Mouse (Mus musculus) erythroblast, embryonic 14.5 days (primary cell): ENCODE results near the gene Wdr82. TPM values are rescaled to one million over a fixed set of nuclear protein-coding genes. Genes with fewer than 3 reads are reported as not detected.

Experiments
- H3K27me3 ChIP-seq: 2 replicates; pipeline ENCODE4 v1.6.1; 2012; ENCODE audit warnings: inconsistent platforms; ENCODE audit not compliant: control insufficient read depth
- H3K36me3 ChIP-seq: 2 replicates; pipeline ENCODE4 v1.6.1; 2012; ENCODE audit warnings: mild to moderate bottlenecking, inconsistent platforms; ENCODE audit not compliant: control insufficient read depth
- H3K4me1 ChIP-seq: 2 replicates; pipeline ENCODE4 v1.6.1; 2012; ENCODE audit warnings: inconsistent platforms; ENCODE audit not compliant: control insufficient read depth
- H3K4me3 ChIP-seq: replicated peaks from 2 replicates; pipeline ENCODE3; 2012; ENCODE audit warnings: moderate library complexity, mild to moderate bottlenecking, inconsistent platforms
- H3K9me3 ChIP-seq: 2 replicates; pipeline ENCODE4 v1.6.1; 2012; ENCODE audit warnings: low read length, inconsistent platforms, mixed read lengths; ENCODE audit not compliant: control insufficient read depth
- GATA1 ChIP-seq: IDR thresholded peaks from 2 replicates; pipeline ENCODE4 v1.6.1; 2012; ENCODE audit warnings: low read length, inconsistent platforms, mixed read lengths
- TAL1 ChIP-seq: IDR thresholded peaks from 3 replicates; pipeline ENCODE4 v1.6.1; 2012; ENCODE audit warnings: low read length, inconsistent platforms, mixed read lengths
- polyA plus RNA-seq: library from polyadenylated mRNA; stranded (reverse); fragments of >175 nt; gene quantifications from 2 replicates; pipeline ENCODE4 v1.2.3, GENCODE M21; 2012

Gene Wdr82
- polyA plus RNA-seq, 1 experiment: 0.51 TPM

- H3K4me1 ChIP-seq: peaks cover 60% of the 10 kb centered on the region
- H3K4me3 ChIP-seq: peak overlapping the region; percentile 86
- no peaks in the 10 kb centered on the region for H3K9me3 ChIP-seq
- peaks cover 9% of the 10 kb centered on the region for H3K27me3 ChIP-seq
- H3K36me3 ChIP-seq: no peaks in the 10 kb centered on the region
- TF ChIP-seq TAL1: no peak
- no peak for TF ChIP-seq GATA1
These were observed 31.2 kb downstream of the Wdr82 start for GRCm38 (mm10) chr9:106201895-106202294.

- H3K9me3 ChIP-seq: no peaks in the 10 kb centered on the region
- peaks cover 4% of the 10 kb centered on the region for H3K27me3 ChIP-seq
- H3K4me1 ChIP-seq: peaks cover 59% of the 10 kb centered on the region
- TF ChIP-seq TAL1 (no peak), GATA1 (no peak)
- H3K36me3 ChIP-seq: no peaks in the 10 kb centered on the region; the same call in 1 of the 2 replicates
- peak within 1 kb of the TSS; percentile 86 for H3K4me3 ChIP-seq
These were observed 32.3 kb downstream of the Wdr82 start, which contains the start of gene Twf2 for GRCm38 (mm10) chr9:106202819-106203636. Gene Twf2, plus strand, starts transcription at chr9:106203108.

GRCm38 (mm10) chr9:106203990-106204851, 33.5 kb downstream of the Wdr82 start:
- TF ChIP-seq GATA1 (no peak), TAL1 (no peak)
- Histone ChIP-seq H3K27me3 (no peaks in the 10 kb centered on the region), H3K36me3 (no peaks in the 10 kb centered on the region; the same call in 1 of the 2 replicates), H3K4me3 (peak overlapping the region; percentile 86), H3K9me3 (no peaks in the 10 kb centered on the region), H3K4me1 (peaks cover 50% of the 10 kb centered on the region)

- no peaks in the 10 kb centered on the region for H3K27me3 ChIP-seq
- H3K4me1 ChIP-seq: peaks cover 38% of the 10 kb centered on the region
- no peak for TF ChIP-seq TAL1
- no peak for TF ChIP-seq GATA1
- H3K9me3 ChIP-seq: no peaks in the 10 kb centered on the region
- no peak overlapping the region for H3K4me3 ChIP-seq
- H3K36me3 ChIP-seq: no peaks in the 10 kb centered on the region; the same call in 1 of the 2 replicates
These were observed 35.1 kb downstream of the Wdr82 start for GRCm38 (mm10) chr9:106205713-106206290.

- Histone ChIP-seq H3K36me3 (no peaks in the 10 kb centered on the region; the same call in 1 of the 2 replicates), H3K9me3 (no peaks in the 10 kb centered on the region), H3K4me3 (no peak overlapping the region), H3K27me3 (no peaks in the 10 kb centered on the region), H3K4me1 (peaks cover 41% of the 10 kb centered on the region)
- TF ChIP-seq GATA1 (no peak), TAL1 (no peak)
These were observed 35.8 kb downstream of the Wdr82 start for GRCm38 (mm10) chr9:106206515-106206914.

- Histone ChIP-seq H3K27me3 (no peaks in the 10 kb centered on the region), H3K4me3 (no peak overlapping the region), H3K9me3 (no peaks in the 10 kb centered on the region), H3K36me3 (no peaks in the 10 kb centered on the region; the same call in 1 of the 2 replicates), H3K4me1 (peaks cover 36% of the 10 kb centered on the region)
- no peak for TF ChIP-seq GATA1
- no peak for TF ChIP-seq TAL1
These were observed 37.5 kb downstream of the Wdr82 start for GRCm38 (mm10) chr9:106208181-106208580.

- Histone ChIP-seq H3K9me3 (no peaks in the 10 kb centered on the region), H3K4me3 (no peak overlapping the region), H3K36me3 (peaks cover 8% of the 10 kb centered on the region), H3K4me1 (peaks cover 19% of the 10 kb centered on the region), H3K27me3 (no peaks in the 10 kb centered on the region)
- no peak for TF ChIP-seq TAL1
- no peak for TF ChIP-seq GATA1
These were observed 39.2 kb downstream of the Wdr82 start for GRCm38 (mm10) chr9:106209954-106210353.

- no peak for TF ChIP-seq GATA1
- no peak for TF ChIP-seq TAL1
- H3K36me3 ChIP-seq: peaks cover 9% of the 10 kb centered on the region
- peaks cover 16% of the 10 kb centered on the region for H3K4me1 ChIP-seq
- no peaks in the 10 kb centered on the region for H3K27me3 ChIP-seq
- H3K9me3 ChIP-seq: no peaks in the 10 kb centered on the region
- no peak overlapping the region for H3K4me3 ChIP-seq
These were observed 40.3 kb downstream of the Wdr82 start for GRCm38 (mm10) chr9:106210853-106211609.
